Mouse (Mus musculus) heart, embryonic 14.5 days (tissue): ENCODE results near the gene Tm4sf20. TPM values are rescaled to one million over a fixed set of nuclear protein-coding genes. Genes with fewer than 3 reads are reported as not detected.

Source experiments
- ATAC-seq: fragments of 200-750 bp; cut with Nextera tagmentation; 2 replicates; pipeline ENCODE4 v1.8.0; 2017; ENCODE audit warnings: low read depth, moderate TSS enrichment; ENCODE audit not compliant: insufficient number of reproducible peaks, insufficient read depth, low FRiP score
- H3K27ac ChIP-seq, 2 experiments: fragments of 200-500 bp in 1 of 2; fragments of 300-500 bp in 1 of 2; sonication (generic) in 1 of 2; replicated peaks in 1 of 2; 2 replicates each; pipeline ENCODE4 v1.5.1; 2012 to 2014; ENCODE audit warnings: low read depth in 2 of 2, low read length in 2 of 2, control low read depth in 1 of 2, mild to moderate bottlenecking in 1 of 2, mixed read lengths in 1 of 2; ENCODE audit not compliant: control insufficient read depth in 1 of 2, insufficient read depth in 1 of 2
- H3K27me3 ChIP-seq: fragments of 300-500 bp; sonication (generic); 2 replicates; pipeline ENCODE4 v1.6.1; 2014; ENCODE audit warnings: mild to moderate bottlenecking, low read length, control low read depth; ENCODE audit not compliant: control insufficient read depth, insufficient read depth
- H3K36me3 ChIP-seq: fragments of 300-500 bp; sonication (generic); 2 replicates; pipeline ENCODE4 v1.6.1; 2014; ENCODE audit warnings: mild to moderate bottlenecking, control low read depth, low read length, mixed read lengths; ENCODE audit not compliant: control insufficient read depth, insufficient read depth
- H3K4me1 ChIP-seq, 2 experiments: fragments of 200-500 bp in 1 of 2; fragments of 300-500 bp in 1 of 2; sonication (generic) in 1 of 2; 2 replicates each; pipeline ENCODE4 v1.6.1; 2012 to 2014; ENCODE audit warnings: low read length in 2 of 2, control low read depth in 1 of 2, mixed read lengths in 1 of 2; ENCODE audit not compliant: control insufficient read depth in 2 of 2, insufficient read depth in 2 of 2
- H3K4me2 ChIP-seq: fragments of 300-500 bp; sonication (generic); 2 replicates; pipeline ENCODE4 v1.6.1; 2014; ENCODE audit warnings: mild to moderate bottlenecking, low read length
- H3K4me3 ChIP-seq, 2 experiments: fragments of 200-500 bp in 1 of 2; fragments of 300-500 bp in 1 of 2; sonication (generic) in 1 of 2; 2 replicates each; pipeline ENCODE4 v1.5.1; 2012 to 2014; ENCODE audit warnings: low read length in 2 of 2, mild to moderate bottlenecking in 2 of 2, control low read depth in 1 of 2, low read depth in 1 of 2, moderate library complexity in 1 of 2; ENCODE audit not compliant: control insufficient read depth in 1 of 2, insufficient read depth in 1 of 2
- H3K9ac ChIP-seq: fragments of 300-500 bp; sonication (generic); 2 replicates; pipeline ENCODE4 v1.6.1; 2014; ENCODE audit warnings: mild to moderate bottlenecking, low read length
- H3K9me3 ChIP-seq: fragments of 300-500 bp; sonication (generic); 2 replicates; pipeline ENCODE4 v1.6.1; 2016; ENCODE audit warnings: low read length, control low read depth; ENCODE audit not compliant: control insufficient read depth
- WGBS: fragments of 180-500 bp; shearing (Covaris S2); extraction: QIAGEN DNeasy Blood & Tissue Kit; methylation state at CpG from one replicate; pipeline ENCODE4 v1.1.7; 2014; 5-methylcytosine and 5-hydroxymethylcytosine counted together
- polyA plus RNA-seq: library from polyadenylated mRNA; unstranded; fragments of >200 nt; fragmentation: Nextera tagmentation; extraction: Ambion mirVana; gene quantifications from 2 replicates; pipeline ENCODE4 v1.2.1, GENCODE M21; 2014

Tm4sf20 gene
- polyA plus RNA-seq, 1 experiment from 2014 or later: not detected

GRCm38 (mm10) chr1:82733357-82733756 is 34.9 kb downstream of the Tm4sf20 start:
- Histone ChIP-seq H3K4me2 (no peak overlapping the region), H3K4me1 (no peaks in the 10 kb centered on the region), H3K9ac (no peak overlapping the region), H3K27ac (no peak overlapping the region), H3K27me3 (no peaks in the 10 kb centered on the region), H3K4me3 (no peak overlapping the region), H3K36me3 (peaks cover 96% of the 10 kb centered on the region), H3K9me3 (no peaks in the 10 kb centered on the region)
- WGBS: 94% methylated on average over 1 of the region's 1 CpGs
- no peak for ATAC-seq

DNA sequence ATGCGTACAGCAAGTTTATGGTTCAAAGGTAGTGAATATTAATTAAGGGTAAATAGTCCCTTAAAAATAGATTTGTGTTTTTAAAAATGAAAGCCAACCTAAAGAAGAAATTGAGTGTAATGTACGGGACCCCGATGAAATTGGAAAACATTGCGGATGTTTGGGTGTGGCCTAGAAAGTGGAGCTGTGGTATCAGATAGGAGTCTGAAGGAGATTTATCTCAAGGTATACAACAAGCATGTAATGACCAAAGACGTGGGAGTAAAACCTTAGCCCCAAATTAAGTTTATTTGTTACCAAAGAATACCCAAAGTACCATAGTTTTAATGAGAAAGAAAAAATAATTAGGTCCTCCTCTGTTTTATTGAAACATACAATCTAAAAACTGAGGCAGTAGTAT is 41.8 kb downstream of the Tm4sf20 start:
- Histone ChIP-seq H3K4me3 (no peak overlapping the region), H3K27ac (no peak overlapping the region), H3K9me3 (no peaks in the 10 kb centered on the region), H3K4me1 (peaks cover 0 to 11% of the 10 kb centered on the region in 2 experiments; a peak in 3 of 4 replicates), H3K9ac (no peak overlapping the region), H3K4me2 (peak overlapping the region; percentile 88), H3K36me3 (peaks cover 43% of the 10 kb centered on the region), H3K27me3 (peaks cover 10% of the 10 kb centered on the region; the same call in 1 of the 2 replicates)
- 88% methylated on average over 5 of the region's 5 CpGs for WGBS
- no peak for ATAC-seq

DNA sequence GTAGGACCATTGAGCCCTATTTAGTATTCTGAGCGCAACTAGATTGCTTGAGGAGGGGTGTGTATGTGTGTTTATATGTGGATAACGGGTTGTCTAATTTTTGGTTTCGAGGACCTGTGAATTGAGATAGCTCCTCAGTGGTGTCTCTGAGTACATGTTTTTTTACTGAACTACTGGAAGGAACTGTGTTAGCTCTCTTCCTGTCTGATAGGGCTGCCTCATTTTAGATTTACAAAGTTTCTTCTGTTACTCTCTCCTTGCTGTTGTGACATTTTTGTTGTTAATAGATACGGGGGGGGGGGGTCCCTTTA is 42.4 kb downstream of the Tm4sf20 start:
- Histone ChIP-seq H3K9me3 (no peaks in the 10 kb centered on the region), H3K27ac (no peak overlapping the region), H3K4me1 (peaks cover 0 to 11% of the 10 kb centered on the region in 2 experiments; a peak in 3 of 4 replicates), H3K4me2 (peak overlapping the region; percentile 88), H3K36me3 (peaks cover 37% of the 10 kb centered on the region), H3K27me3 (peaks cover 10% of the 10 kb centered on the region; the same call in 1 of the 2 replicates), H3K4me3 (peak overlapping the region; percentile 73 to 81), H3K9ac (peak overlapping the region; percentile 97)
- no peak for ATAC-seq
- 29% methylated on average over 4 of the region's 4 CpGs for WGBS

DNA sequence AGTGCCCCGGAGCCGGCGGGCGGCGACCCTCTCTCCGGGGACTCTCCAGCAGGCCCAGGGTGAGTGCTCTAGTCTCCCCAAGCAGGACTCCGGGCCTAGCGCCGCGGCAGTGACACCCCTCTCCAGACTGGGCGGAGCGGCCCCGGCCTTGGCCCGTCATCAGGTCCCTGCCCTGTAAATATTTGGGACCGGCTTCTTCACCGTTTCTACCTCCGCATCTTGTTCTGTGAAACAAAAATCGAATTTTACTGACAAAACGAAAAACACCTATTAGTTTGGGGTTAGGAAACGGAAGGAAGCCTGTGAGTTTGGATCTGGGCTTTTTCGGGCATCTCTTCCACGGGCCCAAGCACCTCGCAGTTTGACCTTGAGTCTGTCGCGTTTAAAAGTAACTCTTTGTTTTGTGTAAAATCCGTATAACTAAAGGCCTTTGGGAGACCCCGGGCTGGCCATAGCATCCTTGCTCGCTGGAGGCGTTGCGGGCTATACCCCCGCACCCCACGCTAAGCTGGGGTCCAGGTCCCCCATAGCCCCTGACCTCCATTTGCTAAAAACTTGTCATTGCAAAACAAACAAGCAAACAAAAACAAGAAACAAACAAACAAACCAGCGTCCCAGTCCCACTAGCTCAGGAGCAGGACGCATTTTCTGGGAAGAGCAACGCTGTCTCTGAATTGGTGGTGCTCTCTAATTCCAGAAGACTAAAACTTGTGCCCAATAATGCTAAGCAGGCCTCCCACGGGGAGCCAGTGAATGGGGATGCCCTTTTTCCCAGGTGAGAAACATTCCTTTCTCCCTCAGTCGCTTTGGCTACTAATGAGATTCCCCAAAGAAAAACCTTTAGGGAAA is 43.0 kb downstream of the Tm4sf20 start:
- peak; percentile 94 for ATAC-seq
- Histone ChIP-seq H3K4me2 (peak overlapping the region; percentile 88), H3K27ac (peak overlapping the region; percentile 57 to 84), H3K4me1 (peaks cover 0 to 11% of the 10 kb centered on the region in 2 experiments; a peak in 3 of 4 replicates), H3K9ac (peak overlapping the region; percentile 97), H3K27me3 (peaks cover 10% of the 10 kb centered on the region; the same call in 1 of the 2 replicates), H3K36me3 (peaks cover 31% of the 10 kb centered on the region), H3K9me3 (no peaks in the 10 kb centered on the region), H3K4me3 (peak overlapping the region; percentile 73 to 81)
- 1% methylated on average over 37 of the region's 37 CpGs for WGBS

GRCm38 (mm10) chr1:82724339-82725025 is 43.8 kb downstream of the Tm4sf20 start, which contains the start of gene Mff:
Mff (plus strand) TSS chr1:82724890.
- H3K27ac ChIP-seq: peak within 1 kb of the TSS; percentile 57 to 84
- H3K9ac ChIP-seq: peak within 1 kb of the TSS; percentile 97
- no peaks in the 10 kb centered on the region for H3K9me3 ChIP-seq
- H3K27me3 ChIP-seq: peaks cover 10% of the 10 kb centered on the region; the same call in 1 of the 2 replicates
- H3K4me3 ChIP-seq: peak within 1 kb of the TSS; percentile 73 to 81
- ATAC-seq: peak; percentile 99
- 10% methylated on average over 38 of the region's 38 CpGs for WGBS
- H3K36me3 ChIP-seq: peaks cover 23% of the 10 kb centered on the region
- peak within 1 kb of the TSS; percentile 88 for H3K4me2 ChIP-seq
- peaks cover 0 to 11% of the 10 kb centered on the region in 2 experiments; a peak in 3 of 4 replicates for H3K4me1 ChIP-seq

DNA sequence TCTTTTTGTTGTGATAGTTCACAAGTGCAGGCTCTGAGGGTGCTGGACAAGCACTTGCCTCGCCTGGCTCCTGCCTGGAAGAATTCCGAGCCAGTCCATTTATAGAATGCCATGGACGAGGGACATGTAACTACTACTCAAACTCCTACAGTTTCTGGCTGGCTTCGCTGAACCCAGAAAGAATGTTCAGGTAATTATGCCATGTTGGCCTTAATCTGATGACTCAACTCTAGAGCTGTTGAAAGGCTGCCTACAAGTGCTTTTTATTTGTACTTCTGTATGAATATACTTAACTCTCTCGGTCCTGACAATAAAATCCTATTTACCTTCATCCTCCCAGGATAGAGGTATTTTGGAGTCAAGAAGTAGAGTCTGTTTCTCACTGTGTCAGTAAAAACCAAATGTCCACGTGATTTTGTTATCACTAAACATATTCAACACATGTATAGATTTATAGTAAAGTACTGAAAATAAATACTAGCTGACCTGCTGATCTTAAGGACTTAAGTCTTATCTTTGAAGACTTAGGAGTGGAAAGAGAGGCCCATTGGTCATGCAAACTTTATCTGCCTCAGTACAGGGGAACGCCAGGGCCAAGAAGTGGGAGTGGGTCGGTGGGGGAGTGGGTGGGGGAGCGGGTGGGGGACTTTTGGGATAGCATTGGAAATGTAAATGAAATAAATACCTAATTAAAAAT is 50.3 kb downstream of the Tm4sf20 start:
- peaks cover 4% of the 10 kb centered on the region; the same call in 1 of the 2 replicates for H3K27me3 ChIP-seq
- H3K9ac ChIP-seq: no peak overlapping the region
- WGBS: 49% methylated on average over 9 of the region's 9 CpGs
- no peak for ATAC-seq
- H3K36me3 ChIP-seq: no peaks in the 10 kb centered on the region
- no peaks in the 10 kb centered on the region for H3K9me3 ChIP-seq
- no peak overlapping the region for H3K4me2 ChIP-seq
- H3K27ac ChIP-seq: no peak overlapping the region
- H3K4me3 ChIP-seq: no peak overlapping the region
- H3K4me1 ChIP-seq: no peaks in the 10 kb centered on the region
